Mouse (Mus musculus): ENCODE results near the gene Cdc25a.

Gene Cdc25a

DNA sequence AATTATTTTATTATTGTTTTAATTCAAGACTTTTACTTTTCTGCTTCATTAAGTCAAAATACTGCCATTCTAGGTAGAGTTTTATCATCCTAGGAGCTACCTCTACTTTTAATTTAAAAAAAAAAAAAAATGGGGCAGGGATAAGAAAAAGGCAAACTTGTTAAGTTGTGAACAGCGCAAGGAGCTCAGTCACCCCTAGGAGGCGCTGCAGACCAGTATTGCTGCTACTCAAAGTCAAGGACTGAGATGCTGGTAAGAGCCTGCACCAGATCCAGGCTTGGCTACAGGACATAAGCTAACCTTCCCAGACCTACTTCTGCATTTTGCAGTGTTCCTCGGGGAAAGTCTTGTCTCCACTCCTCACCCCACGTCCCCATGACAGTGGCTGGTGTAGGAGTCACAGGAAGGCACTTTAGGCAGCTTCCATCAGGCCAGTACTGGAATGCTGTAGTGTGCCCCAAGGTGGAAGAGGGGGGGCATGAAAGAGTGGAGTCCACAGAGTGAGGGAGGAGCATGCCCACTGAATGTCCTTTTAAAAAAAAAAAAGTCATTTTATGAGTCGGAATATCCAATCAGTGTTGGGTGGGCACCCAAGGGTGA lies 17.4 kb downstream of the Cdc25a start:
- DNase-seq (ENCODE audit: low spot score in 2 of 2) = peak; percentile 68 to 82

DNA sequence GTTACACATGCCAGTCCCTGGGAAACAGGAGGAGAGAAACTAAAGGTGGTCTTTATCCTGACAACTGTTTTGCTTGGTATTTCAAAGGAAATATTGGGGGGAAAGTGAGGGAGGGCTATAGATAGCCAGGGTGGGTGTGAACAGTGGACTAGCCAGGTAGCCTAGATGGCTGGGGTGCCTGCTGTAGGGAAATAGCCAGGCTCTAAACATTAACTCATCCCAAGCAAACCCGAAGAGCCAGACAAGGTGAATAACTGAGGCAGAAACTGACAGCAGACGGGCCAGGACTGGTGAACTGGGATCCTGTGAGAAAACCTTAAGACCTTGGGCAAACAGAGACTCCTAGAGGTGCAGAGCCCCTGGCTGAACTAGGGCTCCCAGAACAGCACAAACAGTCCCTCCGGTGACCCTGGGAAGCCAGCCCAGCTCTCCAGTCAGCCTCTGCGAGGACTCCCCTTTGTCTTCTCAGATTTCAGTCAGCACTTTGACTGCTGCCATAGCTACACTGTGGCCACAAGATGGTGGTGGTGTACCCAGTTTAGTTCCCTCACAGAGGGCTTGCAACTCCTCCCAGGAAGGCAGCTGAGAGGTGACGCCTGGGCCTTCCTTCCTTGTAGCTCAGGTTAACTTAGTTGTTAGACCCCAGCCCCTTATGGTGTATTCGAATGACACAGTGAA lies 19.2 kb downstream of the Cdc25a start:
- peak; percentile 80 to 86 for DNase-seq (ENCODE audit: low spot score in 2 of 2)

DNA sequence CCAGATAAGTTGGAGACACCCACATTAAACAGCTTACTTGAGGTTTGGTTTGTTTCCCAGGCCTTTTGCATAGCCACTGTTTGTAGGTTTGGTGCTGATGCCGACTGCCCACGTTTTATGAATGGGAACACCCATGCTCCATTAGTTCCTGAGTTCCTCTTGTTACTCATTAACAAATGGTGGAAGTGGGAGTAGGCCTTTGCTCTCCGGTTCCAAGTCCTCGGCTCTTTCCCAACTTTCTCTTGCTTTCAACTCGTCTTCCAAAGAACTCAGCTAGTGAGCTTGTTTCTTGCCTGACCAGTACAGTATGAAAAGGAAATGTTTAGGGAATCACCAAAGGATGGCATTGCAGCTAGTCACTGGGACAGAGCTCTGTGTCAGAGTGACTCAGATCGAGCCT lies 20.2 kb downstream of the Cdc25a start:
- DNase-seq (ENCODE audit: low spot score in 2 of 2) = no peak

DNA sequence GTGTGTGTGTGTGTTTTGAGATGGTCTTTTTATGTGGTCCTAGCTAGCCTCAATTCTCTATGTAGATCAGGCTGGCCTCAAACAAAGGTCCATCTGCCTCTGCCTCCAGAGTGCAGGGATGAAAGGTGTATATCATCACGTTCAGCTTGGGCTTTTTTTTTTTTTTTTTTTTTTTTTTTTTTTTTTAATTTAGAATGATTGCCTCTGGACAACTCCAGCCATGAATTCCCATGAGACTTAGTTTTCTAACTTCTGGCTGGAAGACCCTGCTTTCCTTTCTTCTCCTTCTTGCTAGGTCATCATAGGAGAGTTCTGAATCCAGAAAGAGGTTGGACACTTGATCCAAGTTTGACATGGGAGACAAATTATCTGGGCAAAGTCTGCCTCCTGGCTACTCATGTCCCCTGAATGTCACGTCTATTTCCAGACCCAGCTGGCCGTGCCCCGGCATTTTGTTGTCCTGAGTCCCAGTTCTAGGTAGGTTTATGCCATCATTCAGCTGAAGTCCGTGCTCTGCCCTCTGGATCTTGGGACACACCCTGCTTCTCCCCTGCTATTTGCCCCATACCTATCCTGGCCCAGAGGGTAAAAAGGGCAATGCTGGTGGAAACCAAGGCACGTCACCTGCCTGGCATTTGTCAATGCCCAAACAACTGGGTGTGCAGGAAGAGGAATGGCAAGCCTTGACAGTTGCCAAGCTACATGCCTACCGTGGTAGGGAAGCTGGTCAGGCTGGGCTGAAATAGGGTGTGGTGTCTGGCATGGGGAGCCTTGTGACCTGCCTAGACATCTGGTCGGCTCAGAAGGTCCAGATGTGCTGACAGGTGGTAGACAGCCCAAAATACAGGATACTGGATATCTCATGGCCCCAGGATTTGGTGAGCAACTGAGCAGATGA lies 21.1 kb downstream of the Cdc25a start:
- no peak for DNase-seq (ENCODE audit: low spot score in 2 of 2)

DNA sequence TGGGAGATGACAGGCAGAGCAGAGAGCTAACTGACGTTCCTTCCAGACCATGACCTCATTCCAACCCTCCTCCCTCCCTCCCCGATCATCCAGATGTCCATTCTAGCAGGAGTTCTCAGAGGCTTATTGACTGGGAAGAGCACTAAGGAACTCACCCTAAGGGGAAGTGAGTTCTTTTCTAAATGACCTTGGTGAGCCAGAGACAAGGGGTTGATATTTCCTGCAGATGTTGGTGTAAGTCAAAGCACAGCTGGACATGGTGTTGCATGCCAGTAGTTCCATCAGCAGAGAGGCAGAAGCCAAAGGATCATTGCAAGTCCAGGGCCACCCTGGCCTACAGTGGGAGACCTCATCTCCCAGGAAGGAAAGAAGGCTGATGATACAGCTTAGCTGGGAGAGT lies 22.6 kb downstream of the Cdc25a start:
- no peak for DNase-seq (ENCODE audit: low spot score in 2 of 2)

DNA sequence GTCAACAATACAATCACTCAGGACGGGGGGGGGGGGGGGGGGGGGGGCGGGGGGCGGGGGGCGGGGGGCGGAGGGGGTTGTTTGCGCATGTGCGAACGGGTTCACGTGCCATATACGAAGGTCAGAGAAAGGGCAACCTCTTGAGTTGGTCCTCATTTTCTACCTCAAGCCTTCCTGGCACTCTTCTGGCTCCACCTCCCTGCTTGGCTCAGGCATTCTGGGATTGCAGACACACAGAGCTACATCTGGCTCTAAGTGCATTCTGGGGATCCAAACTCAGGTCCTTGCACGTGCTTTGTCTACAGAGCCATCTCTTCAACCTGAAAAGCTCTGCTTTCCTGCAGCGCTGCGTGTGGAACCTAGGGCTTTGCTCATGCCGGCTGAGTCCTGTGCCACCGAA lies 24.0 kb downstream of the Cdc25a start:
- no peak for DNase-seq (ENCODE audit: low spot score in 2 of 2)

GRCm38 (mm10) chr9:109899774-109900173 lies 24.4 kb downstream of the Cdc25a start:
- no peak for DNase-seq (ENCODE audit: low spot score in 2 of 2)

GRCm38 (mm10) chr9:109900604-109901003 lies 25.2 kb downstream of the Cdc25a start:
- no peak for DNase-seq (ENCODE audit: low spot score in 2 of 2)

- no peak for DNase-seq (ENCODE audit: low spot score in 2 of 2)
These were observed 26.9 kb downstream of the Cdc25a start for GRCm38 (mm10) chr9:109902246-109902645.

GRCm38 (mm10) chr9:109902740-109903139 lies 27.4 kb downstream of the Cdc25a start:
- DNase-seq (ENCODE audit: low spot score in 2 of 2) = no peak

- no peak for DNase-seq (ENCODE audit: low spot score in 2 of 2)
These were observed 31.9 kb downstream of the Cdc25a start for GRCm38 (mm10) chr9:109907300-109907699.

DNA sequence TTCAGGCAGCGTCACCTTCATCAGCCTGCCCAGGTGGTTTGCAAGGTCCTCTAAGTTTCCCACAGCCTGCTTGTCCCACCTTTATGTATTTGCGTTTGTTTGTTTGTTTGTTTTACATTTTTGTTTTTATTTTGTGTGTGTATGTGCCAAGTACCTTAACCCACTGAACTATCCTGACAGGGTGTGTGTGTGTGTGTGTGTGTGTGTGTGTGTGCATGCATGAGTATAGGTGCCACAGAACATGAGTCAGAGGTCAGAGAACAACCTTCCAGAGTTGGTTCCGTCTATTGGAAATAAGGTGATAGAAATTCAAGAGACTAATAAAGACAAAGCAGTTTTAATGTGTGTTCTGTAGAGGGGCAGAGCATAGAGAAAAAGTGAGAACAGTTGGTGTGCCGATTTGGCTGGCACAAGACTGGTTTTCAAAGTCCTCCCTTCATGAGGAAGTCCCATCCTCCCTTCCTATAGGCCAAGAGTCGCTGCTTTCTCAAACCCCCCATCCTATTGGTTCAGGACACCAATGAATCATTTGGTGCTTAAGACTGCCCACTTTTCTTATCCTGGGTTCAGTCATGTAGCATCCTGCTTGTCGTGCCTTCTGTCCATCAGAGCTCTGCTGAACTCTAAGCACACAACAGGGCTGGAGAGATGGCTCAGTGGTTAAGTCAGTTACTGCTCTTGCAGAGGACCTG lies 32.5 kb downstream of the Cdc25a start:
- DNase-seq (ENCODE audit: low spot score in 2 of 2) = no peak

DNA sequence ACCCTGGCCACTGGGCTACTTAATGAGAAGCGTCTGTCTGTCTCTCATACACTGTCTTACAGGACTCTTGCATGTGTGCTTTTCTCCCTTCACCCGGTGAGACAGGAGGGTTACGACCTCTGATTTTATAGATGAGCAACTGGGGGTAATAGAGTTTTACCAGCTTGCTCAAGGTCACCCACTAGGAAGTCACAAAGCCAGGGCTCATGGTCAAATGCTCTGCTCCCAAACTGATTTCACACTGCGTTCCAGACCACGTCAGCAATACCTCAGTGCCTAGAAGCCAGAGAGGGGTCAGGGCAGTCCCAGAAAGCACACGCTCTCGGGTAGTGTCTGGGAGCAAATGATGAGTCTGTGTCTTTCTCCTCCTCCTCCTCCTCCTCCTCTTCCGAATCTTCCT lies 33.7 kb downstream of the Cdc25a start:
- no peak for DNase-seq (ENCODE audit: low spot score in 2 of 2)

DNA sequence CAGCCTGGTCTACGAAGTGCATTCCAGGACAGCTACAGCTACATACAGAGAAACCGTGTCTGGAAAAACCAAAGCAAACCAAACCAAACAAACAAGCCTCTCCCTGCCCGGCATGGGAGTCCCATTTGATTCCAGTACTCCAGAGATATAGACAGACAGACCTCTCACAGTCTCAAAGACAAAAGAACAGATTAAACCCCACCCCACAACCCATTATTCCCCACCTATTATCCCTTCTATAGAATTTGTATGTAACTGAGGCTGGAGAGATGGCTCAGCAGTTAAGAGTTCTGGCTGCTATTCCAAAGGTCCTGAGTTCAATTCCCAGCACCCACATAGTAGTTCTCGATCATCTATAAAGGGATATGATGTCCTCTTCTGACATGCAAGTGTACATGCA lies 34.5 kb downstream of the Cdc25a start:
- DNase-seq (ENCODE audit: low spot score in 2 of 2) = no peak

- DNase-seq (ENCODE audit: low spot score in 2 of 2) = no peak
These were observed 36.4 kb downstream of the Cdc25a start for GRCm38 (mm10) chr9:109911779-109912178.

- DNase-seq (ENCODE audit: low spot score in 2 of 2) = no peak
These were observed 39.0 kb downstream of the Cdc25a start for GRCm38 (mm10) chr9:109914269-109914926.

GRCm38 (mm10) chr9:109917931-109918330 lies 42.6 kb downstream of the Cdc25a start:
- DNase-seq (ENCODE audit: low spot score in 2 of 2) = no peak

DNA sequence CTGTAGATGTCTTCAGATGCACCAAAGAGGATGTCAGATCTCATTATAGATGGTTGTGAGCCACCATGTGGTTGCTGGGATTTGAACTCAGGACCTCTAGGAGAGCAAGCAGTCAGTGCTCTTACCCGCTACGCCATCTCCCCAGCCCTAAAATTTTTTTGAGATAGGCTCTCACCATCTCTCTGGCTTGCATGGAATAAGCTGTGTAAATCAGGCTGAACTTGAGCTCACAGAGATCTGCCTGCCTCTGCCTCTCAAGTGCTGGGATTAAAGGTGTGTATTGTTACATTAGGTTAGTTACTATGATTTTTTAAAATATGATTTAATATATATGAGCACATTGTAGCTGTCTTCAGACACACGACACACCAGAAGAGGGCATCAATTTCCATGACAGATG lies 53.8 kb downstream of the Cdc25a start:
- no peak for DNase-seq (ENCODE audit: low spot score in 2 of 2)

- no peak for DNase-seq (ENCODE audit: low spot score in 2 of 2)
These were observed 54.7 kb downstream of the Cdc25a start for GRCm38 (mm10) chr9:109930063-109930462.

DNA sequence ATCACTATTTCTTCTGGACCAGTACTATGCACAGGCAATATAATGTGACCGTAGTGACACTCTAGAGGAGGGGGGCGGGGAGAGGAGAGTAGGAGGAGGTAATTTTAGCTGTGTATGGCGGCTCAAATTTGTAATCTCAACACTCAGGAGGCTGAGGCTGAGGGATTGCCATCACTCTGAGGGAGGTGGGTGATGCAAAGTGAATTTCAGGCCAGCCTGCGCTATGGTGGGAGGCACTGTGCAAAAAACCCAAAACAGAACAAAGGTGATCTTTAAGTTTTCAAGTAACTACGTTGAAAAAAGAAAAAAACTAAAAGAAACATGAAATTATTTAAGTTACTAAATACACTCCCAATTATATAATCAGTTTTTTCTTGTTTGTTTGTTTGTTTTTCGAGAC lies 55.4 kb downstream of the Cdc25a start:
- no peak for DNase-seq (ENCODE audit: low spot score in 2 of 2)
